Mouse (Mus musculus): ENCODE data around the gene Ulbp1. TPM values are rescaled to one million over a fixed set of nuclear protein-coding genes. Genes with fewer than 3 reads are reported as not detected.
"Not testable (repeated sequence)": the region's sequence is repeated elsewhere in the genome, so short reads cannot be mapped to it uniquely, and the experiment has no call there.

Ulbp1 gene
- polyA plus RNA-seq (2015; fragmentation: Nextera tagmentation; extraction: Ambion mirVana): 3.5 and 4.8 TPM in 2 replicates

DNA sequence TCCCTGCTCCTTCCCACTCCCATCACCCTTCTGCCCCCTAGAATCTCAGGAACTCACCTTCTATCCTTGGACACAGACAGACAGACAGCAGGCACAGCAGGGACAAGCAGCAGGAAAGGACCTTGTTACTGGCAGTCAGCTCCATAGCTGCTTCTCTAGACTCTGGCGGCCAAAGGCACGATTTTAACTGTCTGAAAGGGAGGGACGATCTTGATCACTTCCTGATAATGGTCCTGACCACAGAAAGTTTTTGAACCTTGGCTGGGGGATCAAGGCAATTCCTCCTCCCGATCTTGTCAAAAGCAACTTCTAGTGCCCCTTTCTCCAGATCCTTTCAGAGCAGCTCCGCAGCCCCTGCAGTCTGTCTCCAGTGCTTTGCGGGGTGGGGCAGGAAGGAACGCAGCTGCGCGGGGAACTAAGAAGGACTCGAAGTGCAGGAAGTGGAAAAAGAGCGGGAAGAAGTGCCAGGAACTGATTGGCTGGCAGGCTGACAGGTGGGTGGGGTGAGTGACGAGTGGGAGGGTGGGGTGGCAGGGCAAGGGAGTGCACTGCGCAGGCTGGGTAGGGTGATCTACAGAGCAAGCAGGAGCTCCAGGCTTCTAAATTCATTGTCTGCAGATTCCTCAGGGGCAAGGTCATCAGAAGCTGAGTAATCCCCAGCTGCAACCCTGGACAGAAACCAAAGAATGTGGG lies at the start of gene Ulbp1:
Ulbp1 (minus strand) TSS at position 442 of the 693 bp plus-strand sequence.
- no peak within 1 kb of the TSS; the same call in 1 of the 2 replicates for H3K4me3 ChIP-seq (replicated peaks)
- WGBS: 56% methylated on average over 13 of the region's 13 CpGs

DNA sequence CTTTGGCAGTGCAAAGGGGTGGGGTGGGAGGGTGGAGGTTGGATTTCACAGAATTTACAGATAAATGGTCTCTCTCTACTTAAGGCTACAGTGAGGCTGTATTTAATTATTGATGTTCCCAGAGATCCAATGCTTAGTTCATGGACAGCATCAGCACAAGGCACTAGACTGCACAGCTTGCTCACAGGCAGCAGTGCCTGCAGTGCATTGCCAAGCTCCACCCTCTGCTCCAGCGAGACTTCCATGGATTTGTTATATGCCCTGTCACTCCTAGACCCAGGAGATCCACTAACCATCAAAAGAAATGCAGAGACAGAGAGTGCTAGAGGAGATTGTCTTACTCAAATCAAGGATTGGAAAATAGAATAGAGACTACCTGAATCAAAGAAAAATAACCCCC lies 24.7 kb upstream of the Ulbp1 start:
- H3K4me2 ChIP-seq (replicated peaks); H3K4me1 ChIP-seq (replicated peaks); ATAC-seq; H3K9ac ChIP-seq; H3K27ac ChIP-seq; H3K4me3 ChIP-seq (replicated peaks); H3K9me3 ChIP-seq; H3K36me3 ChIP-seq; H3K27me3 ChIP-seq (replicated peaks): not testable (repeated sequence)
- 17% methylated on average over 1 of the region's 1 CpGs for WGBS

More for the DNA sequence above, at the start of gene Ulbp1:
- ATAC-seq: peak; percentile 74
- no peak within 1 kb of the TSS for H3K9ac ChIP-seq
- H3K4me1 ChIP-seq (replicated peaks): no peaks in the 10 kb centered on the region
- H3K4me2 ChIP-seq (replicated peaks): peak within 1 kb of the TSS; percentile 48
- no peak within 1 kb of the TSS for H3K27ac ChIP-seq
- H3K36me3 ChIP-seq: no peaks in the 10 kb centered on the region
- H3K27me3 ChIP-seq (replicated peaks): no peaks in the 10 kb centered on the region
- H3K9me3 ChIP-seq: no peaks in the 10 kb centered on the region

DNA sequence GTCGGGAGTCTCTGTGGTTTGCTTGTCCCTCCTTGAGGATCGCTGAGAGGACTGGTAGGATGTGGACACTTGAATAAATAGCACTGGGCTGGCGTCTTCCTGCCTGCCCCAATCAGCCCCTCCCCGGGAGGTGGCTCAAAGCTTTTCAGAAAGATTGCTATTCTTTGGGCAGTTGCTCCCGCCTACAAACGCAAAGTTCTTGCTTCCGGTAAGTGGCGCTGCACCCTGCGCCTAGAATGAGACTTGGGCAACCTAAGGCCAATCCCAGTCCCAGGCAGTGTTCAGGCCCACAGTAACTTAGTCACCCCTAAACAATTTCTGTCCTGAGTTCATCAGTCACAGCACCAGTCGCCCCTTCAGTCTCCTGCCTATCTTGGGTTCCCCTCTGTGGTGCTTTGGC lies 18.9 kb upstream of the Ulbp1 start:
- H3K4me3 ChIP-seq (replicated peaks); H3K9me3 ChIP-seq; H3K36me3 ChIP-seq; H3K4me1 ChIP-seq (replicated peaks); H3K9ac ChIP-seq; ATAC-seq; H3K27me3 ChIP-seq (replicated peaks); H3K27ac ChIP-seq: not testable (repeated sequence)
- H3K4me2 ChIP-seq (replicated peaks): peak overlapping the region; percentile 45
- 8% methylated on average over 10 of the region's 10 CpGs for WGBS

DNA sequence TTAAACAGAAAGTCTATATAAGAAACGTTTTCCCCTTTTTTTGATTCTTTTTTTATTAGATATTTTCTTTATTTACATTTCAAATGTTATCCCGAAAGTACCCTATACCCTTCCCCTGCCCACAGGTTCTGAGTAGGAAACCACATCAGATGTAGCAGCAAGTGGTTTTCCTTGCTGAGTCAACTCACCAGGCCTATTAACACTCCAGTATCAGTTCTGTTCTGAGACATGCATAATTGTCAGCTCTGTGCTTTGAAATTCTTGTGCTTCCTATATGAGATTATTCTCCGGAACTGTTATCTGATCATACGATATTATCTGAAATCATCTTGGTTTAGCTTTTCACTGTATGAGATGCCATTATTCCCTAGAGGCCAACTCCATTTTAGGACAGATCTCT lies 10.2 kb upstream of the Ulbp1 start:
- Histone ChIP-seq H3K27me3 (replicated peaks) (no peaks in the 10 kb centered on the region), H3K4me3 (replicated peaks) (no peak overlapping the region), H3K4me1 (replicated peaks) (no peaks in the 10 kb centered on the region), H3K9ac (no peak overlapping the region), H3K27ac (no peak overlapping the region), H3K4me2 (replicated peaks) (no peak overlapping the region), H3K36me3 (no peaks in the 10 kb centered on the region), H3K9me3 (no peaks in the 10 kb centered on the region)
- ATAC-seq: no peak
- WGBS: 61% methylated on average over 4 of the region's 4 CpGs

DNA sequence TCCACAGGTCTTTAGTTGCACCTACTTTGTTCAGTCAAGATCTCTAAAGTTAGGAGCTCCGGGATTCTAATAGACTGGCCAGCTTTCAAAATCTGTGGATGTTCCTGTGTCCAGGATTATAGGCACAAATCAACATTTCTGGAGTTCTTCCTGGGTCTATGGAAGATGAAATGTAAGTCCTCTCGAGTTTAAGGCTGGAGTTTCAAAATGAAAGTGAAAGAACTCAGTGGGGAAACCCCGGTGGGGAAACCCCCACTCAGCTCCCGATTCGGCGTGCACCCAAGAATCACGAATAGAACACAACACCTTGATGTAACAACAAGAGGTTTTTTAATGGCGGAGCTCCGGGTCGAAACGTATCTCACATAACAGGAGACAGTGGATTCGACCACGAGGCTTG lies 787 bp upstream of the Ulbp1 start:
- not testable (repeated sequence) for H3K9me3 ChIP-seq; H3K4me1 ChIP-seq (replicated peaks); H3K4me2 ChIP-seq (replicated peaks); ATAC-seq; H3K36me3 ChIP-seq; H3K27ac ChIP-seq; H3K9ac ChIP-seq; H3K4me3 ChIP-seq (replicated peaks); H3K27me3 ChIP-seq (replicated peaks)
- WGBS: 89% methylated on average over 7 of the region's 13 CpGs

DNA sequence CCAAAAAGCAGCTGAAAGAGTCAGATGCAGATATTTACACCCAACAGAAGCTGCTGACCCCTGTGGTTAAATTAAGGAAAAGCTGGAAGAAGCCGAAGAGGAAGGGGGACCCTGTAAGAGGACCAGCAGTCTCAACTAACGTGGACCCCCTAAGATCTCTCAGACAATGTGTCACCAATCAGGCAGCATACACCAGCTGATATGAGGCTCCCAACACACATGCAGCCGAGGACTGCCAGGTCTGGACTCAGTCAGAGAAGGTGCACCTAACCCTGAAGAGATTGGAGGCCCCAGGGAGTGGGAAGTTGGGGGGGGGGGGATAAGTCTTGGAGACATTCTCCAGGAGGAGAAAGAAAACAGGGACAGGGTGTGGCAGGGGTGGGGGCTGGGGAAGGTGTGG lies 1.8 kb downstream of the Ulbp1 start:
- no peak for ATAC-seq
- Histone ChIP-seq H3K4me3 (replicated peaks) (no peak overlapping the region), H3K4me2 (replicated peaks) (peak overlapping the region; percentile 24; the same call in 1 of the 2 replicates), H3K27ac (no peak overlapping the region), H3K9ac (no peak overlapping the region), H3K27me3 (replicated peaks) (no peaks in the 10 kb centered on the region), H3K9me3 (no peaks in the 10 kb centered on the region), H3K36me3 (no peaks in the 10 kb centered on the region), H3K4me1 (replicated peaks) (no peaks in the 10 kb centered on the region)
- 71% methylated on average over 3 of the region's 3 CpGs for WGBS

DNA sequence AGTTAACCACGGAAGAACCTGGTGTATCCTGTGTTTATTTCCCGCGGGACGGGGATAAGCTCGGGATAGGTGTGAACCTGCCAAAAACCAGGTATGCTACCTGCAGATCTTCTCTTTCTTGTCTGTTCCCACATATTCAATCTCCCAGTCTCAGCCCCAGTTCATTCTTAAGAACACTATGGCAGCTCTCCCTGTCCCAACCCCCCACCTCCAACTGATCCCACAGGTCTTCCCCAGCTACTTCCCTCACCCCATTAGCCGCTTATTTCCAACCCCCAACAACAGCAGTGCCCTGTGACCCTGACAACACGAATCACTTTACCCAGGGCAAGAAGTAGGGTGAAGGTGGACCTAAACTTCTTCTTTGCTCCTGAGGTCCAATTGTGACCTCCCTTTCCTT lies 3.0 kb downstream of the Ulbp1 start:
- Histone ChIP-seq H3K4me1 (replicated peaks) (no peaks in the 10 kb centered on the region), H3K4me3 (replicated peaks) (peak overlapping the region; percentile 20), H3K9ac (no peak overlapping the region), H3K9me3 (no peaks in the 10 kb centered on the region), H3K36me3 (no peaks in the 10 kb centered on the region), H3K27ac (no peak overlapping the region), H3K27me3 (replicated peaks) (no peaks in the 10 kb centered on the region), H3K4me2 (replicated peaks) (peak overlapping the region; percentile 51)
- 0 out of 2 replicates have a peak, but pooled peaks have one; percentile 34 for ATAC-seq
- WGBS: 7% methylated on average over 7 of the region's 7 CpGs

DNA sequence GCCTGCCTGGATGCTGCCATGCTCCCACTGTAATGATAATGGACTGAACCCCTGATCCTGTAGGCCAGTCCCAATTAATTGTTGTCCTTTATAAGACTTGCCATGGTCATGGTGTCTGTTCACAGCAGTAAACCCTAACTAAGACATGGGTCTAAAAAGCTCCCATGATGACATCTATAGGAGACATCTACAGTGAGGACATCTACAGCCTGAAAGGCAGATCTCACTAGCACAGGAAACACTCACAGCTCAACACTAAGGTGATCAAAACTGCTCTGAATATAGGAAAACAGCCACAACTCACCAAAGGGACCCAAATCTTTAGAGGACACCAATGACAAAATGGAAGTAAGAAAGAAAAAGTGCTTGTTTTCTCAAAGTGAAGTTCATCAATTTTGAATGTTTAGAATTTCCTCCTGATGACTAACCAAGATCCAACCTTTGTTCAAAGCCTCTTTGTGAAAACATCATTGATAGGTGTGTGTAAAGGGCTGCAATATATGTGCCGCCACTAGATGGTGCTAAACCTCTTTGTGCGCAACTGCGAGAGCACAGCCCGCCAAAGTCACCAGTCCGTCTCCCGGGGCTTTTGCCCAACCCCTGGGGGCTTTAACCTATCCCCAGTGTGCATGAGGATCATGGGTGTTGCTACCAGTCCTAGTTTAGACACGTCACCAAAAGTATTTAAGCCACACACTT lies 3.6 kb downstream of the Ulbp1 start:
- WGBS: under 1% methylated on average over 7 of the region's 7 CpGs
- H3K27ac ChIP-seq; H3K9me3 ChIP-seq; H3K27me3 ChIP-seq (replicated peaks); H3K4me1 ChIP-seq (replicated peaks); ATAC-seq; H3K9ac ChIP-seq; H3K36me3 ChIP-seq: not testable (repeated sequence)
- H3K4me3 ChIP-seq (replicated peaks): peak overlapping the region; percentile 20
- peak overlapping the region; percentile 51 for H3K4me2 ChIP-seq (replicated peaks)

DNA sequence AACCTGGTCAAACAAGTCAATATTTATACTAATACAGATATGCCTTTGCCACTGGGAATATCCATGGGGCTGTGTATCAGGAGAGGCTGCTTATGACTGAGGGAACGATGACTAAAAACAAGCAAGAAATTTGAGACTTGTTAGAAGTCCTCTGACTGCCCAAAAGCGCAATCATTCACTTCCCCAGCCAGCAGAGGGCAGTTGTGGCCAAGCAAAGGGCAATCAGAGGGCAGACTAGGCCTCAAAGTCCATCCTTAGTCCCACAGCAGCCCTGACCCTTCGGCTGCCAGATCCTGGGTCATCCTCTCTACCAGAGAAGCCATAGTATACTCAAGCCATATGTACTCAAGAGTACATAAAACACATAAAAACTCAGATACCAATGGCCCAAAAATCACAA lies 11.4 kb downstream of the Ulbp1 start:
- Histone ChIP-seq H3K4me3 (replicated peaks) (no peak overlapping the region), H3K4me2 (replicated peaks) (no peak overlapping the region), H3K9me3 (no peaks in the 10 kb centered on the region), H3K27ac (no peak overlapping the region), H3K9ac (no peak overlapping the region), H3K36me3 (no peaks in the 10 kb centered on the region), H3K27me3 (replicated peaks) (no peaks in the 10 kb centered on the region), H3K4me1 (replicated peaks) (no peaks in the 10 kb centered on the region)
- no peak for ATAC-seq
- WGBS: 48% methylated on average over 3 of the region's 3 CpGs

DNA sequence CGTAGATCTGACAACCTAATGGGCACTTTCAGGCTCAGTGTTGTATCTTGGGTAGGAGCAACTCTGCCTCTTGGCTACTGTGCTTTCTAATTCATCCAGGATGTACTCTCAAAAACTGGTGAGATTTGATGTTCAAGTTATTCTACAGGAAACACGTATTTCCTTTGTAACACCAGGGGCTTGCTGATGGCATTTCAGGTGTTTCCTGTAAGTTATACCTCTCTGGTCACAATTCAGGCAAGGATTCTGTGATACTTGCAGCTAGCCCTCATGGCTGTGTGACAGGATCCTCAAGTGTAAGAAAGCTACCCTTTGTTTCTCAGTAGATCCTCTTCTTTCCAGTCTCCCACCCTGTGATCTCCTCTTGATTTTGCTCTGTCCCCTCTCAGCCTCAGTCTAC lies 34.5 kb downstream of the Ulbp1 start:
- Histone ChIP-seq H3K9ac (no peak overlapping the region), H3K9me3 (no peaks in the 10 kb centered on the region), H3K4me3 (replicated peaks) (no peak overlapping the region), H3K27me3 (replicated peaks) (no peaks in the 10 kb centered on the region), H3K27ac (no peak overlapping the region), H3K4me1 (replicated peaks) (no peaks in the 10 kb centered on the region), H3K36me3 (no peaks in the 10 kb centered on the region), H3K4me2 (replicated peaks) (no peak overlapping the region)
- 73% methylated on average over 2 of the region's 2 CpGs for WGBS
- ATAC-seq: no peak

DNA sequence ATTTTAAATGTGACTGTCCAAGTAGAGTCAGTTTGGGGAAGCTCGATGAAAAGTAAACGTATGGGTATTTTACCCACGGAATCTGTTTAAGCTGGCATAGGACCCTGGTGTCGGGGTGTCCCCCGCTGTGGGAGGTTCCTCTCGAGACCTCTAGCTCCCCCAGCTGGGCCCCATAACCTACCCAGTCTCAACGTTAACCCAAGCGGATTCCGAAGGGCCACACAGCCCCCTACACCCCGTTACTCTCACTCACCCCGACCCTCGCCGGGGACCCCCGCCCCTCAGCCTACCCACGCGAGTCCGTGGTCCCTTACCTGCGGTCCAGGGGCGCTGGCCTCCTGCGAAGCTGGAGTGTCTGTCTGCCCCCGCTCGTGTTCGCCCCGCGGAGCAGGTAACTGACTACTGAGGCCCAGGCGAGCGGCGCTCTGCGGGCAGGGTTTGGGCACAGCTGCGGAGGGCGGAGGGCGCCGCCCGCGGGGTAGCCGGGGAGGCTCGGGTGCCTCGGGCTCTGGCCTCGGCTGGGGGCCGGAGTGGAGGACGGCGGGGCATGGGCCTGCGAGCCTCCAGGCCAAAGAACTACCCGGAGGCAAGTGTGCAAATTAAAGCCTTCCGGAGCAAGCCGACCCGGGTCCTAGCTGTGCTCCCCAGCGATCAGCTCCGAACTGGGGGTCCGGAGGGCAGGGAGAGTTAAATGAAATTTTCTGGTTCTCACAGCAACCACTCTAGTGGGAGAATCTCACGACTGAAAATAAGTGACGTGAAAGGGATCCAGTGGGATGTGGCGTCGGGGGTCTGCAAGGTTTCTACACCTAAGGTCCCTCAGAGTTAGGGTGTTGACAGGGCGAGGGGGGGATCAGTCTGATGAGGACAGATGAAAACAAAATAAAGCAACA lies 80.0 kb downstream of the Ulbp1 start:
- Histone ChIP-seq H3K9me3 (0 out of 2 replicates have a peak, but pooled peaks cover 2% of the 10 kb centered on the region), H3K4me1 (replicated peaks) (peaks cover 10% of the 10 kb centered on the region), H3K27ac (no peak overlapping the region), H3K4me3 (replicated peaks) (peak overlapping the region; percentile 64), H3K4me2 (replicated peaks) (peak overlapping the region; percentile 100), H3K36me3 (no peaks in the 10 kb centered on the region), H3K9ac (no peak overlapping the region), H3K27me3 (replicated peaks) (peaks cover 22% of the 10 kb centered on the region)
- 0 out of 2 replicates have a peak, but pooled peaks have one; percentile 24 for ATAC-seq
- 10% methylated on average over 55 of the region's 55 CpGs for WGBS

Measured in intestine, embryonic 15.5 days (tissue).